Mouse (Mus musculus) layer of hippocampus, adult 2 months (tissue): ENCODE measurements around the gene Tbc1d17. TPM values are rescaled to one million over a fixed set of nuclear protein-coding genes. Genes with fewer than 3 reads are reported as not detected.

Experiments used
- DNase-seq, 2 experiments: peaks; one replicate each; pipeline ENCODE4 v3.0.0; 2022; ENCODE audit warnings: low spot score in 2 of 2
- H3K27ac ChIP-seq: fragments of 200-600 bp; 2 replicates; pipeline ENCODE4 v1.8.1; 2022
- H3K4me3 ChIP-seq: fragments of 200-600 bp; 2 replicates; pipeline ENCODE4 v1.8.1; 2022; ENCODE audit warnings: mild to moderate bottlenecking
- CTCF ChIP-seq: fragments of 200-600 bp; conservative IDR thresholded peaks from 2 replicates; pipeline ENCODE4 v1.8.1; 2022; ENCODE audit warnings: antibody characterized with exemption, mild to moderate bottlenecking, moderate library complexity
- total RNA-seq, 2 experiments: library from RNA; stranded (reverse); gene quantifications; 2 replicates each; pipeline ENCODE4 v1.2.3; 2021

Gene Tbc1d17
- total RNA-seq, 2 experiments from 2014 or later: 69.0 to 81.3 TPM

- Histone ChIP-seq H3K27ac (peak overlapping the region; percentile 99), H3K4me3 (peak overlapping the region; percentile 75)
- DNase-seq: no peak
- TF ChIP-seq CTCF: no peak
These were observed 18.3 kb upstream of the Tbc1d17 start for GRCm38 (mm10) chr7:44867010-44867702.

- peak overlapping the region; percentile 99 for H3K27ac ChIP-seq
- peak overlapping the region; percentile 75; the same call in 1 of the 2 replicates for H3K4me3 ChIP-seq
- DNase-seq: no peak
- peak; percentile 18; the same call in 1 of the 2 replicates for TF ChIP-seq CTCF
These were observed 17.6 kb upstream of the Tbc1d17 start for GRCm38 (mm10) chr7:44866276-44867009.

GRCm38 (mm10) chr7:44864595-44865542, 16.0 kb upstream of the Tbc1d17 start:
- TF ChIP-seq CTCF: no peak
- no peak for DNase-seq
- no peak overlapping the region for H3K4me3 ChIP-seq
- peak overlapping the region; percentile 99 for H3K27ac ChIP-seq

GRCm38 (mm10) chr7:44863982-44864494, 15.2 kb upstream of the Tbc1d17 start:
- Histone ChIP-seq H3K4me3 (no peak overlapping the region), H3K27ac (peak overlapping the region; percentile 99; the same call in 1 of the 2 replicates)
- DNase-seq: no peak
- TF ChIP-seq CTCF: no peak

GRCm38 (mm10) chr7:44863210-44863609, 14.3 kb upstream of the Tbc1d17 start:
- TF ChIP-seq CTCF: no peak
- DNase-seq: no peak
- peak overlapping the region; percentile 61; the same call in 1 of the 2 replicates for H3K27ac ChIP-seq

GRCm38 (mm10) chr7:44862434-44862833, 13.6 kb upstream of the Tbc1d17 start:
- peak overlapping the region; percentile 61; the same call in 1 of the 2 replicates for H3K27ac ChIP-seq
- H3K4me3 ChIP-seq: no peak overlapping the region
- no peak for DNase-seq
- no peak for TF ChIP-seq CTCF

More at GRCm38 (mm10) chr7:44863210-44863609, 14.3 kb upstream of the Tbc1d17 start:
- H3K4me3 ChIP-seq: no peak overlapping the region

GRCm38 (mm10) chr7:44861429-44861816, 12.5 kb upstream of the Tbc1d17 start:
- Histone ChIP-seq H3K4me3 (no peak overlapping the region), H3K27ac (peak overlapping the region; percentile 57; the same call in 1 of the 2 replicates)
- no peak for TF ChIP-seq CTCF
- DNase-seq: no peak

- TF ChIP-seq CTCF: peak; percentile 95
- Histone ChIP-seq H3K4me3 (no peak overlapping the region; the same call in 1 of the 2 replicates), H3K27ac (peak overlapping the region; percentile 57; the same call in 1 of the 2 replicates)
- peak; percentile 53 to 66 for DNase-seq
These were observed 11.9 kb upstream of the Tbc1d17 start for GRCm38 (mm10) chr7:44860576-44861428.

GRCm38 (mm10) chr7:44859896-44860295, 11.0 kb upstream of the Tbc1d17 start:
- no peak for TF ChIP-seq CTCF
- no peak for DNase-seq
- Histone ChIP-seq H3K4me3 (no peak overlapping the region), H3K27ac (no peak overlapping the region)

GRCm38 (mm10) chr7:44857905-44858304, 9.0 kb upstream of the Tbc1d17 start:
- peak overlapping the region; percentile 92 for H3K27ac ChIP-seq

GRCm38 (mm10) chr7:44857042-44857552, 8.2 kb upstream of the Tbc1d17 start, which contains the start of gene Pnkp:
Gene Pnkp, plus strand, starts transcription at chr7:44857139.
- H3K27ac ChIP-seq: peak within 1 kb of the TSS; percentile 92
- no peak; the same call in 1 of the 2 replicates for TF ChIP-seq CTCF
- peak within 1 kb of the TSS; percentile 94 for H3K4me3 ChIP-seq
- peak; percentile 91 to 94 for DNase-seq

More at GRCm38 (mm10) chr7:44857905-44858304, 9.0 kb upstream of the Tbc1d17 start:
- H3K4me3 ChIP-seq: peak overlapping the region; percentile 94
- no peak for DNase-seq
- TF ChIP-seq CTCF: no peak
